Mouse (Mus musculus) WW6 (cell line): ENCODE data around the gene Dync1h1.
A peak's percentile ranks its signal among the peaks of the same experiment; 100 is the strongest.
"Not testable (repeated sequence)": the region's sequence is repeated elsewhere in the genome, so short reads cannot be mapped to it uniquely, and the experiment has no call there.

Experiments
- DNase-seq: peaks from one replicate; pipeline ENCODE4 v3.0.0-alpha.2; 2013; ENCODE audit warnings: low read depth, low spot score

Gene Dync1h1

DNA sequence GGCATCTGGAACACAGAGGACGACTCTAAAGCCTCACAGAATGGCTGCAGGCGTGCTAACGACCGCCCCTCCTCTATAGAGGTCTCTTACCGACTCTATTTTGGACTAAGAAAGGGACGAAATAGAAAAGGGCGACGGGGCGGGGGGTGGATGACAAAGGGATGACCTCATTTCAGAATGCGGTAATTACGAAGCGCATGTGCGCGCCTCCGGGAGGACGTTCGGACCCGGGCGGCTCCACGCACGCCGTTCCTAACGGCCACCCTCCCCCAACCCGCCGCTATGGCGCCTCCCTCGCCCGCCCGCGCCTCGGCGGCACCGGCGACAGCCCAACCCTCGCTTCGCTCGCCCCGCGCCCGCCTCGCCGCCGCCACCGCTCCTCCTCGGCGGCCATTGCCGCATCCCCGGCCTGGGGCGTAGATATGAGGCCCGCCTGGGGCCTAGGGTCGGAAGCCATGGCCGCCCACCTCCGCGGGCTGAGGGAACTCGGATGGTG lies 94.5 kb downstream of the Dync1h1 start:
- no peak for DNase-seq

DNA sequence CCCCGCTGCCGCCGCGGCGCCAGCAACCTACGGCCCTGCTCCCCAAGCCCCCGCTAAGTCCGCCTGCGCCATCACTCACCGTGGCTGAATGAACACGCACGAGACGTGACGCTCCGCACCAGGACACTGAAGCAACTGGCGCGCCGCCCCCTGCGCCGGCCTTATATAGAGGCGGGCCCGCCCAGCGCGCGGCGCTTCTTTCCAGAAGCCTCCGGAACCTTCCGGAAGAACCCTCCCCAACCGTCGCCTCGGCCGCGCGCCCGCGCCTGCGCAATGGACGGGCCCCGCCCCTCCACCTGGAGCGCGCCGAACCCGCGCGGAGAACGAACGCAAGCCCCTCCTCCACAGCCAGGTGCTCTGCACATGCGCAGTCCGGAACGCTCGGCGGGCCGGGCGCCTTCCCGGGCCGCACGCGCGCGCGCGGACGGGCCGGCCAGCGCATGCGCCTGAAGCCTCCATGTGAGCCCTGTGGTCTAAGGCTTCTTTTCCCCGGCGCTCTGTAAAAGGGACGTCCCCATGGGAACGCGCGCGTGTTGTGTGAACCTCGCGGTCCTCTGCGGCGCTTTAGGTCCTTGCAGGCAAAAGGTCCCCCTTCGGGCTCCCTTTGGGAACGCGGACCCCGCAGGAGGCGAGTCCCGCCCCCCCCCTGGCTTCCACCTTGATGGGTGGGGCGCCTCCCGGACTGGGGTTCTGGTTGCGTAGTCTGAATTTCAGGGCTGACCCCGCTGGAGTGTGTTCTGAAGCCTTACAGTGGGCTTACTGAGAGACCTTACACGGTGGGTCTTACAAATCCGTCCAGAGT lies 95.1 kb downstream of the Dync1h1 start:
- DNase-seq: peak; percentile 85

DNA sequence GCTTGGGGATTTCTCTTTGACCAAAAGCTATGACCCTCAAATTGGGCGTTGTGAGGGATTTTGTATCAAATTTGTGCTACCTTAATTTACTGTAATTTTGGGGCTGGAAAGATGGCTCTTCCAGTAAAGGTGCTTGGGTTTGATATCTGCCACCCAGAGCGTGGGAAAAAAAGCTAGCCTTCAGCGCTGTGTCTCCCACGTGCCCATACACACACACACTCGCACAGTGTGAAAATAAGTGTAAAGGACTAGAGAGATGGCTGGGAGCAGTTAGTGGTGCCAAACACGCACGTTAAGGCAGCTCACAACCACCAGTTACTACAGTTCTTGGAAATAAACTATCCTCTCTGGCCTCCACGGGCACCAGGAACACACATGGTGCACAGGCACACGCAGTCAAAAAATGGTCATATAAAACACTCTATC lies 95.7 kb downstream of the Dync1h1 start:
- DNase-seq: no peak

DNA sequence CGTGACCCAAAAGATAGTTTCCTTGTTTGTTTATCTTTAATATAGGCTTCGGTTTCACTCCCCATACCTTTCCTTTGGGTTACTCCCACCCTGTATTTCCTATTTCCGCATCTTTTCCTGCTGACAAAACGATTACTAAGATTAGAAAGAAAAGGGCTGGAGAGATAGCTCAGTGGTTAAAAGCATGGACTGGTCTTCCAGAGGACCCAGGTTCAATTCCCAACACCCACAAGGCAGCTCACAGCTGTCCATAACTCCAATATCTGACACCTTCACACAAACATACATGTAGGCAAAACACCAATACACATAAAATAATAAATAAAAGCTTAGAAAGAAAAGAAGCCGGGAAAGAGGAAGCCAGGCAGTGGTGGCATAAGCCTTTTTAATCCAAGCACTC lies 96.2 kb downstream of the Dync1h1 start:
- no peak for DNase-seq

DNA sequence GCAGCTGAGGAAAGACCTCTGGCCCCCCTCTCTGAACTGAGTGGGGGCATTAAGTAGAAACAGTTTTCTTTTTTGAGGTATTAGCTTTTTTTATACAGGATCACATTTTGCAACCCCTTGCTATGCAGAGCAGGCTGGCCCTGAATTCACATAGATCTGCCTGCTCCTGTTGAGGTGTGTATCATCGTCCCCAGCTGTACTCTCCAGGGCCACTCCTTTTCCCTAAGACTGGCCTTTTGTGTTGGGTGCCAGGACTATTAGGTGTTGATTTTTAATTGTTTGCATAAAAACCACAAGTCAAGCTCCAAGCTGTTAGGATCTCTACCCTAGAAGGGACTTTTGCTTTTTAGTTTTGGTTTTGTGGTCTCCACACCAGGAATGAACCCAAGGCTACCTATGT lies 96.8 kb downstream of the Dync1h1 start:
- DNase-seq: no peak

DNA sequence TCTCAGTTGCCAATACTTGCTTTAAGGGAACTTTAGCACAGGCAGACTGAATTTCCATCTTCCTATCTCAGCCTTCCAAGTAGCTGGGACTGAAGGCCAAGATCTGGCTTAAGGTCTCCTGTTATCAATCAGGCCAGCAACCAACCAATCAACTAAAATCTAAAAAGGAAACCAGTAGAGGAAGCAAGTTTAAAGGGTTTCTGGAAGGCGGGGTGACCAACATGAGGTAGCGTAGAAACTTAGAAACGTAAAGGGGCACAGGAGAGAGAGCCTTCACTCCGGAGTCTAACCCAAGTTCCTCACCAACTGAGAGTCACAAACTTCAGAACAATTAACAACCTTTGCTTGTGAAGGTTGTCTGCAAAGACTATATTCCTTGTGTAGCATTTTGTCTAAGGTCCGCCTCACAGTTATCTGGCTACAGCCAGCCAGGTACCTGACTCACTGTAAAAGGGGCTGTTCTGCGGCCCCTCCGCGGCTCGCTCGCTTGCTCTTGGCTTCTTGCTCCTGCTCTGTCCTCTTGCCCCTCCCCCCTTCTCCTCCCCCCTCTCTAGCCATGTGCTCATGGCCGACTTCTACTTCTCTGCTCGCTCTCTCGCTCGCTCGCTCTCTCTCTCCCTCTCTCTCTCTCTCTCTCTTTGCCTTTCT lies 97.4 kb downstream of the Dync1h1 start:
- DNase-seq: no peak

DNA sequence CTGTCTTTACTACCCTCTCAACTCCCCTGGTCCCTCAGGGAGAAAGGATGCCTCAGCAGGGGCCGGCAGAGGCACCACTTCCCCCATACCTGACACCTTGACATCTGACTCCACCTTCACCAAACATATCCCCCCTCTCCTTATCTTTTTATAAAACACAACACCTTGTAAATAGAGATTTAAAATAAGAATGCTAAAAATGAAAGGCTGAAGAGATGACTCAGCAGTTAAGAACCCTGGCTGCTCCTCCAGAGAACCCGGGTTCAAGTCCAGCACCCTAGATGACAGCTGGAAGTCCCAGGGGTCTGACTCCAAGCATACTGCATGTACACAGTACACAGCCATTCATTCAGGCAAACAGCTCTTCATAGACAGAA lies 97.9 kb downstream of the Dync1h1 start:
- no peak for DNase-seq

DNA sequence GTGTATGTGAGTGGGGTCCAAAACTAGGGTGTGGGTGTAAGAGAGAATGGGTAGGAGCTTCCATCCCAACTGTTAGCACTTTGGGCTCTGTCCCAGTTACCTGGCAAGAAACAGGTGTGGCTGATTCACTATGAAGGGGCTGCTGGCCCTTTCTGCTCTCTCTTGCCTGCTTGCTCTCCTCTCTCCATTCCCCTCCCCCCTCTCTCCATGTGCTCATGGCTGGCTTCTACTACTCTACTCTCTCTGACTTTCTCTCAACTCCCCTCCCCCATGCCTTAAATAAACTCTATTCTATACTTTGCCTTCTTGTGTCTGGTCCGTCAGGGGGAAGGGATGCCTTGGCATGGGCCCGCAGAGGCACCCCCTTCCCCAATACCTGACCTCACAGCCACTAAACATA lies 99.5 kb downstream of the Dync1h1 start:
- no peak for DNase-seq

DNA sequence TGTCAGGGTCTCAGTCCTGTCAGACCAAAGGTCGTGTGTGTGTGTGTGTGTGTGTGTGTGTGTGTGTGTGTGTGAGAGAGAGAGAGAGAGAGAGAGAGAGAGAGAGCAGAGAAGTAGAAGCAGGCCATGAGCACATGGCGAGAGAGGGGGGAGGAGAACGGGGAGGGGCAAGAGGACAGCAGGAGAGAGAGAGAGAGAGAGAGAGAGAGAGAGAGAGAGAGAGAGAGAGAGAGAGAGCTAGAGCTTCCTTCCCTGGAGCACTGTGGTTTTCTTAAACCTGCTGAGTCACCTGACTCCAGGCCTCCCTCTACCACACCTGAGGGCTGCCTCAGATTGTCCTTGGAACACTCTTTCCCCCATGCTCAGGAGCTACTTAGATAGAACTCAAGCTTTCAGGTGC lies 100.1 kb downstream of the Dync1h1 start:
- DNase-seq: not testable (repeated sequence)

DNA sequence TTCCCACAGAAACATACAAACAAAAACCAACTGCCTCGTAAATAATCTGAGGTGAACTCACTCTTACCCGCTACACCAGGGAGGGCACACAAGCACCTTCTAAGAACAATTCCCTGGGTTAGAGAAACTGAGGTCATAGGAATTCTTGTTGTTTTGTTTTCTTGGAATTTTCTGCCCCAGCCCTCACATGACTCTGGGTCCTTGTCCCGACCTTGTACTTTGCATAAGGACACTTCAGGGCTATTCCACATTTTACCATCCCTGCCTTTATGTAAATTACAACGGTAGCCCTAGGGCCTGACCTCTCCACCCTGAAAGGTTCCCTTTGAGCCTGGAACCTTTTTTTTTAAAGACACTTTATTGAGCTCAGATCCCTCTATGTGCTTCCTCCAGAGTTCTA lies 101.3 kb downstream of the Dync1h1 start, which contains the start of gene Hsp90aa1:
Gene Hsp90aa1 (minus strand): TSS at position 173 of the 400 bp plus-strand sequence.
- no peak for DNase-seq

DNA sequence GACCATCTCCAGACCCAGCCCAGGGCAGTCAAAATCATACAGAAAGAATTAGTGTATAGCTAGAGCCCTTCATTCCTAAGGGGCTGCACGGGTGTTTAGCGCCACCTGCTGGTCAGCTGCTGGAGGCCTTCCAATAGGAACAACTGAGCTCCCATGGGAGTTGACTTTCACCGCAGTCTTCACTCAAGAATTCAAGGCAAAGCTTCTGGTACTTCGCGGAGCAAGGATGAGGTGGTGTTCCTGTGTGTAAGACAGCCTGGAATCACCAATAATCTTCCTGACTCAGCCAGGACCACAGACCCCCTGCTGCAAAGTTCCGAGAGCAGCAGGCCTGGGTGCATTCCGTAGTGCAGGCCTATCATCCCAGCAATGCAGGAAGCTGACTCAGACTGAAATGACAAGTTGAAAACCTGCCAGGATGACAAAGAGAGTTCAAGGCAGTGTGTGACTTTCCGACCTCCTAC lies 101.8 kb downstream of the Dync1h1 start:
- no peak for DNase-seq

DNA sequence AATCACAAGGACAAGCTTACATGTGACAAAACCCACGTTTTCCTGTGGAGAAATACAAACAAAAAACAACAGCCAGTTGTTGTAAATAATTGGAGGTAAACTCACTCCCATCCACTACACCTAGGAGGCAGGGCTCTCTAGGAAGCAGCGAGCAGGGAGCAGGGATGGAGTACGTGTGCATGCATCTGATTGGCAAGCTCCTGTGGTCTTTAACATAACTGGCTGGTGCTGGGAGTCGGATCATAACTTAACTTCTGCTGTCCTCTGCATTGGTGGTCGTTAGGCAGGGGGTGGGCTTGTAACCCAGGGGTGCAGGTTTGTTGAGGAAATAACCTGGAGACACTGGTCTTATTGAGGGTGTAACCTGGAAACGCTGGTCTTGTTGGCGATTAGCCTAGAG lies 102.4 kb downstream of the Dync1h1 start:
- no peak for DNase-seq

DNA sequence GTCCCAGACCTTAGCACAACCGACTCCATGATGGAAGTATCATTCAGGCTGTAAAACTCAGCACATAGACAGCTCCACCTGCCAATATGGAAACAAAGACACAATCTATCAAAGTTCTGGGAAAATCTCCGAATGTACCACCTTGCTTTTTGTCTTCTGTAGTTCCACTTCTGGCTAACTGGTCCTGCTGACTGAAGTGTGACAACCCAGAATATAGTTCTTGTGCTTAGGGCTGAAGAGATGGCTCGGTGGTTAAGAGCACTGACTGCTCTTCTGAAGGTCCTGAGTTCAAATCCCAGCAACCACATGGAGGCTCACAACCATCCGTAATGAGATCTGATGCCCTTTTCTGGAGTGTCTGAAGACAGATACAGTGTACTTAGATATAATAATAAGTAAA lies 104.2 kb downstream of the Dync1h1 start:
- DNase-seq: not testable (repeated sequence)

DNA sequence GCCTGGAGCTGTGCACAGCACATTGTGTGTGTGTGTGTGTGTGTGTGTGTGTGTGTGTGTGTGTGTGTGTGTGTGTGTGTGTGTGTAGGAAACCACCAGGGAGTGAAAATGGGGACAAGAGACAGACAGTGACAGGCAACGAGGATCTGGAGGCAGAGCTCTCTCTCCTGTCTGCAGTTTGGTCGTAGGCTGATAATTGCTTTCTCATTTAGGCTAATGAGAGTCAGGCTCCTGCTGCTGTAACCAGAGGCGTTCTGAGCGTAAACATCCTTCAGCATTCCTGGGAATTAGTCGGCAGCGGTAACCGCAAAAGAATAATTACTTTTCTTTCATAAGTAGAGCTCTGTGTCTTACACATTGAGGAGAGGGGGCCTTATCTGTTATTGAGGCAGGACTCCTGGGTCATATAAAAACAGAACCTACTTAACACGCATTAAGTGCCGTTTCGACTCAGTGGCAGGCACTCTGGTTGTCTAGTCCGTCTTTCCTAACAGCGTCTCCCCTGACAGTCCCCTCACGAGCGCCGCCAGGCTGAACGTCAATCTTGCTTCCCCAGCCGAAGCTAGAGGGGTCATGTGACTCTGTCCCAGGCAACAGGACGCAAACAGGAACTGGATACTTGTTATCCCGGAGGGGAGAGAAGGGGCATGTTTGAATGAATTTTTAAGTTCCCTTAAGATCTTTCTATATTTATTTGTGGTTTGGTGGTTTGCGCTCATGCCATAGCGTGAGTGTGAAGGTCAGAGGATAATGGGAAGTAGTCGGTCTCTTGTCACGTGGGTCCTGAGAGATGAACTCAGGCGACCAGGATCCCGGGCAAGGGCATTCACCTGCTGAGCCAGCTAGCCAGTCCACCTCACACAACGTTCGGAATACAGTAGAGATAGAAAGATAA lies 105.3 kb downstream of the Dync1h1 start:
- DNase-seq: no peak

DNA sequence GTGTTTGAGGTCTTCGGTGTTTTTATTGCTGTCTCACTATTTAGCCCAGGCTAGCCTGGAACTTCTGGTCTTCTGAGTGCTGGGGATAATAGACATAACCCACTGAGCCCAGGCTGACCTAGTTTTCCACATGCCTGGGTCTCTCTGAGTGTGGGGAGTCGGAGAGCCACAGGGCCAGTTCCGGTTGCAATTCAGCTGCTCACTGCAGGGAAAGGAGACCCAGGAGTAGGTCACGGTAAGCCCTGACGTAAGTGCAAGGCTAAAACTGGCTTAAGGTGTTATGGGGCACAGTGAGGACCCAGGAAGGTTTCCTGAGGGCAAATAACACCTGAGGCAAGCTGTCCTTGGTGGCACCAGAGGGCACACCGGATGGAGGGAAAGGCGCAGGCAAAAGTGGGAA lies 106.2 kb downstream of the Dync1h1 start:
- no peak for DNase-seq

DNA sequence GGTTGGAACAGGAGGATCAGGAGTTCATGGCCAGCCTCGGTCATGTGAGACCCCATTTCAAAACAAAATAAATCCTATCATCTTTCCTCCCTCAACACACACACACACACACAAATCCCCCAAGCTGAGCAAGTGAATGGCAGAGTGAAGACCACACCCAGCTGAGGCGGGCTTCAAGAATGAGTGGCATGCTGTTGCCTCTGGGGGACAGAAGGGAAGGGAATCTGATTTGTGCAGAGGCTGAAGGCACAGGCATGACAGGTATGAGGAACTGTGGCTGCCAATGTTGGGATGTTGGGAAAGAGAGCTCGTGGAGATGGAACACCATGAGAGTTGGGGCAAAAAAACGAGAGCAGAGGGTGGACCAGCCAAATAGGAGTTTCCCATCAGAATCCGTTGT lies 110.0 kb downstream of the Dync1h1 start:
- DNase-seq: no peak

DNA sequence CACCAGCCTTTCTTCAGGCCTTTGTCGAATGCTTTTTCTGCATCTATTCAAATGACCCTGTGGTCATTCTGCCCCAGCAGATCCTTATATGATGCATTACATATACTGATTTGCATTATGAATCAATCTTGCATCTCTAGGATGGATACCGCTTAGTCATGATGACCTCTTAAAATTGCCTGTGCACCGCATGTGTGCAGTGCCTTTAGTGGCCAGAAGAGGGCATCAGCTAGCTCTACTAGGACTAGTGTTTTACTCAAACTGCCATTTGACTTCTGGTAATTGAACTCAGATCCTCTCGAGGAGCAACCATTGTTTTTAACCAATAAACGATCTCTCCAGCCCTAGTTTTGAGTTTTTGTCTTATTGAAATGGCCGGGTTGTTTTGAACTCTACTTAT lies 112.5 kb downstream of the Dync1h1 start:
- DNase-seq: no peak

DNA sequence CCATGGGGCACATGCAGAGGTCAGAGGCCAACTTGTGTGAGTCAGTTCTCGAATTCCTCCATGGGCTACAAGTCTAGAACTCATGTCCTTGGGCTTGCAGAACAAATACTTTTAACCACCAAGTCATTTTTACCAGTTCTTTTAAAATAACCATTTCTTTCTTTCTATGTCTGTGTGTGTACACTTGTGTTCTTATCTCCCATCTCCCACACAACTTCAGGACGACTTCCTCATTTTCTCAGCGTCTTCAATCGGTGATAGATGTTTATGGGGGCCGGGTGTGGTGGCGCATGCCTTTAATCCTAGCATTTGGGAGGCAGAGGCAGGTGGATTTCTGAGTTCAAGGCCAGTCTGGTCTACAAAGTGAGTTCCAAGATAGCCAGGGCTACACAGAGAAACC lies 113.0 kb downstream of the Dync1h1 start:
- no peak for DNase-seq

DNA sequence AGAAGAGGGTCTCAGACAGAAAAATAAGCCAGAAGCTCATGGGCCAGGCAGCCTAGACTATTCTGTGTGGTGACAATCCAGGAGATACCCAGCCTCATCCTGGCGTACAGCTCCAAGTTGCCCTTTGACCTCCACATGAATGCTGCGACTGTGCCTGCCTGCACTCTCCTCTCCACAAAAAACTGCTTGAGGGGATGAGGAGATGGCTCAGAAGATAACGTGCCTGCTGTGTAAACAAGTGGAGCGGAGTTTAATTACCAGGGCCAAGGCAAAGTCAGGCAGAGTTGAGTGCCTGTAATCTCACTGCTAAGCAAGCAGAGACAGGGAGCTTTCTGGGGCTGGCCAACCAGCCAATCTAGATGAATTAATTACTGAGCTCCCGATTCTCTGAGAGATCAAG lies 114.8 kb downstream of the Dync1h1 start:
- no peak for DNase-seq
